Mouse (Mus musculus): Measurements from ENCODE around the gene Ptprb.
A peak's percentile ranks its signal among the peaks of the same experiment; 100 is the strongest.

The Ptprb gene

GRCm38 (mm10) chr10:116382826-116383685 is 107.7 kb downstream of the Ptprb start:
- no peak for DNase-seq

GRCm38 (mm10) chr10:116384401-116384800 is 109.1 kb downstream of the Ptprb start:
- DNase-seq = no peak

GRCm38 (mm10) chr10:116386391-116386885 is 111.1 kb downstream of the Ptprb start:
- no peak for DNase-seq

- no peak for DNase-seq
Measured at GRCm38 (mm10) chr10:116388840-116389239, 113.5 kb downstream of the Ptprb start.

GRCm38 (mm10) chr10:116393790-116394475 is 118.6 kb downstream of the Ptprb start:
- DNase-seq = no peak

GRCm38 (mm10) chr10:116394585-116394984 is 119.3 kb downstream of the Ptprb start:
- no peak for DNase-seq

GRCm38 (mm10) chr10:116396279-116396678 is 121.0 kb downstream of the Ptprb start:
- peak; percentile 2 for DNase-seq

GRCm38 (mm10) chr10:116396966-116397365 is 121.6 kb downstream of the Ptprb start:
- DNase-seq = peak; percentile 3

GRCm38 (mm10) chr10:116397573-116397972 is 122.2 kb downstream of the Ptprb start:
- DNase-seq = peak; percentile 24

- no peak for DNase-seq
Measured at GRCm38 (mm10) chr10:116397973-116398372, 122.7 kb downstream of the Ptprb start.

GRCm38 (mm10) chr10:116402742-116403425 is 127.6 kb downstream of the Ptprb start:
- no peak for DNase-seq

GRCm38 (mm10) chr10:116403679-116404078 is 128.4 kb downstream of the Ptprb start:
- DNase-seq = no peak

- DNase-seq = no peak
Measured at GRCm38 (mm10) chr10:116405011-116405410, 129.7 kb downstream of the Ptprb start.

GRCm38 (mm10) chr10:116407684-116408359 is 132.5 kb downstream of the Ptprb start:
- DNase-seq = no peak

GRCm38 (mm10) chr10:116410826-116411225 is 135.5 kb downstream of the Ptprb start:
- no peak for DNase-seq

- no peak for DNase-seq
Measured at GRCm38 (mm10) chr10:116416142-116416541, 140.8 kb downstream of the Ptprb start.

- DNase-seq = no peak
Measured at GRCm38 (mm10) chr10:116416726-116417125, 141.4 kb downstream of the Ptprb start.

- DNase-seq = no peak
Measured at GRCm38 (mm10) chr10:116418121-116418726, 142.9 kb downstream of the Ptprb start.

- no peak for DNase-seq
Measured at GRCm38 (mm10) chr10:116420976-116421375, 145.7 kb downstream of the Ptprb start.

GRCm38 (mm10) chr10:116422551-116422950 is 147.2 kb downstream of the Ptprb start:
- no peak for DNase-seq

GRCm38 (mm10) chr10:116424921-116425320 is 149.6 kb downstream of the Ptprb start:
- no peak for DNase-seq

- no peak for DNase-seq
Measured at GRCm38 (mm10) chr10:116426176-116426575, 150.9 kb downstream of the Ptprb start.

All from thymus, postnatal 25 days (tissue).